Mouse (Mus musculus) retina, adult 2 months (tissue): Measurements from ENCODE around the gene Nfib.

Source experiments
- DNase-seq: peaks from one replicate; pipeline ENCODE4 v3.0.0-alpha.2; 2012; ENCODE audit warnings: low read depth, low spot score

The Nfib gene

DNA sequence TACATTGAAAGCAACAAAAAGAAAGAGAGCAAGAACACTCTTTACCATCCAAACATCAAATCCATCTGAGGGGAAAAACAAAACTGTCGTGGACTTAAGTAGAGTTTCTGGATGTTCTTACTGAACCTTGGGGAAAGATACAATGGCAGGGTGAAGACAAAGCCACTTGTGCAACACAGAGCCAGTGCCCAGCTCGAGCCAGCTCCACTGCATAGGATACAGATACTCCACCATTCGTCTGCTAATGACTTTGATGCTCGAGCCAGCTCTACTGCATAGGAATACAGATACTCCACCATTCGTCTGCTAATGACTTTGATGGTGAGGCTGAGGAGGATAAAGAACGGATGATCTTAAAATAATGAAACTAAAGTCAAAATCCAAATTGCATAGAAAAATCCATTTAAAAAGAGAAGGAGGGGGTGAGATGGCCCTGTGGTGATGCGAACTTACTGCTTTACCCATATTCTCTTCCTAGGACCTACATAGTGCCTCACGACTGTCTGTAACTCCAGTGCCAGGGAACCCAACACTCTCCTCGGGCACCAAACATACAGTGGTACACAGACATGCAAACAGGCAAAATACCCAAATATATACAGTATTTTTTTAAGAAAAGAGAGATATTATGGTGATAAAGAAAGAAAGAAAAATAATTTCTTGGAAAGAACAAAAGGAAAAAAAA is 337.3 kb downstream of the Nfib start:
- DNase-seq, result no peak

DNA sequence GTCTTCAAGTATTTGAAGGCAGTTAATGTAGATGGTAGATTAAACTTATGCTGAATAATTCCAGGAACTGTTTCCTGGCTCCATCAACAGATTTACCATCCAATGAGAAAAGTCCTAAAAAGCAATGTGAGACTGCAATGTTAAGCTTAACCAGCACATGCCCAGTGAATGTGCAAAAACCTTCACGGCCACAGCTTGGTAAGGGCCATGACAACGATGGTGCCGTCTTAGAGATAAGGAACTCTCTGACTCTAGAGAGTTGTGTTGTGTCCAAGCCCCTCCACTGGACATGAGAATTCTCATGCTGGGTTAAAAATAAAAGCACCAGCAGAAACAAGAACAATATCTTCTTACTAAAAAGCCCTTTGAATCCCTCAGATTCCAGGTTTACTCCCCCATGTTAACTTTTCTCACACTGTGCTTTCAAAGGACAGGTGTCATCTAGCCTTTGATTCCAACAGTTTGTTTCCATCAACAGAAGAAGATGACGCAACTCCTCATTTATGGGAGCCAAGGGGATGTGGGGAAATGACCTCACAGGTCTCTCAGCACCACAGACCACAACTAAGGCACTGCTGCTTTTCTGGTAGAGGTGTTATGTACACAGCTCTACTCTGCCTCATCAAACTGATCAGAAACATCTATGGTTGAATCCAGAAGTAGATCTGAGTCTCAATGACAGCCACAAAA is 340.7 kb downstream of the Nfib start:
- no peak for DNase-seq

DNA sequence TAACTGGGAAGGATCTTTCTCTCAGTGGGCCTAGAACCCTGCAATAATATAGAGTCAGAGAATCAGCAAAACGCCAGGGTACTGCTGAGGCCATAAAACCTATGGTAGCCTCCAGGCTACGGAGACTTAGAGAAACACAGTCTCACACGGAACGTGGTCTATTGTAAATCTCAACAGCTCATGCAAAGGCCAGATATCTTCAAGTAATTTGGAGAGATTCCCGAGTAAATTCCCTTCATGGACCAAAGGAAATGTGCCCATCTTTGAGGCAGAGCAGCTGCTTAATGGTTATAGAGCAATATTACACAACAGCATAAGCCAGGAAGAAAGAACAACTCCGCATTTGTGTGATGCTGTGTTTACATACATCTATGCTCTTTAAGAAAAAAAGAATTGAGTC is 341.6 kb downstream of the Nfib start:
- DNase-seq, result no peak

DNA sequence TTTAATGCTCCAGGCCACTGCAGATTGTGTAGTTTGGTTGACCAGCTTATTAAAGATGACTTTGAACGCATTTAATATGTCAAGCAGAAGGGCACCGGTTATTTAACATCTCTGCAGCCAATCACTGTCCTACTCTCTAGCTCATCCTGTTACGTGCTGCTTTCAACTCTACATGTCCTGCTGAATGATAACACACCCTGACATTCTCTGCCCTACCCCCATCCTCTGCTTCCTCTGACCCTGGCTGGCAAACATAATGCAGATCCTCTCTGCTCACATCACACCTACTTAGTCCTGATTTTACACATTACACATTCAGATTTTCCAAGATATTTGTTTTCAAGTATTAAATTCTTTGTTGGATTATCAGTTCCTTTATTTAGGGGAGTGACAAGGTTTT is 343.3 kb downstream of the Nfib start:
- no peak for DNase-seq

DNA sequence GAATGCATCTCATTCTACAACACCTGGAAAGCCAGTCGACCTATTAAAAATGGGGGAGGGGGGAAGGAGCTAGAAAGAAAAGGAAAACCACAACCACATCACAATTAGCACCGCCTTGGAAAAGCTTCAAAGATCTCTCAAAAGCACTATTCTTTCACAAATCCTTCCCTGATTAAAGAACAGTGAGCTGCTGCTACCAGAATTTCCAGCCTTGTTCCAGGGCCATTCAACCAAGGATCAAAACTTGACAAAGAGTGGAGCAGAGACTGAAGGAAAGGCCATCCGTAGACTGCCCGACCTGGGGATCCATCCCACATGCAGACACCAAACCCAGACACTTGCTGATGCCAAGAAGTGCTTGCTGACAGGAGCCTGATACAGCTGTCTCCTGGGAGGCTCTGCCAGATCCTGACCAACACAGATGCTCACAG is 345.5 kb downstream of the Nfib start:
- DNase-seq, result no peak

DNA sequence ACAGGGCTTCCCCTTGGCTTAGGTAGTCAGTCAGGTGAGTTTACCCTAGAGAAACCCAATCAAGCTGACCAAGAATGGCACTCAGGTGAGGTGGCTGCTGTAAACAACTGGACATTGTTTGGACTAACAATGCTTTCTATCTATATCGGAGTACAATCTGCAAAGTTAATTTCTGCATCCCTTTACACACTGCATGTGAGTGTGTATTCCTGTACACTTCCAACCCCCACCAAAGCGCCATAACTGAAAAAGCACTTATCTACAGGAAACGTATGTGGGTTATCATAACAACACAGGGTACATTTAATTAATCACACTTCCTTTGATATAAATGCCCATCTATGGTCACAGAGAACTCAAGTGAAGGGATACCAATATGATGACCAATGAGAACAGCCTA is 346.4 kb downstream of the Nfib start:
- DNase-seq, result no peak

GRCm38 (mm10) chr4:82349006-82349405 is 356.5 kb downstream of the Nfib start:
- no peak for DNase-seq

DNA sequence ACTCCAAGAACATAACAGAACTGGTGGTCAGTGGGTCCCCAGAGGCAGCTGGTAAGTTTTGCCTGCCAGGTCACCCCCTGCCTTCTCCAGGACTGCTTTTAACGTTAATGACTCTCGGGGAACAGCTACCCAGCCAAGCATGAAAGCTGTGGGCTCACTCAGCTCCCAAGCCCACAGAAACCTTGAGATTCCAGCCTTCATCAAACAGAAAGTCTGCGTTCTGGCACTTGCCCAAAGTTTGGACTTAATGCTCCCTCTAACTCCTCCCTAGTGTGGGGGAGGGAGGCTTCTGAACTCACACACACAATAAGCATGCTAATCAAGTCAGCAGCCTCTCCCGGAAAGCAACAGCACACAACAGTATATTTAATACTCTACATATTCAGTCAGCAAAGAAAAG is 360.8 kb downstream of the Nfib start:
- no peak for DNase-seq

GRCm38 (mm10) chr4:82344224-82344623 is 361.3 kb downstream of the Nfib start:
- DNase-seq, result no peak

- DNase-seq, result no peak
Observed at GRCm38 (mm10) chr4:82338930-82339329, 366.6 kb downstream of the Nfib start.

GRCm38 (mm10) chr4:82338481-82338880 is 367.1 kb downstream of the Nfib start:
- no peak for DNase-seq

DNA sequence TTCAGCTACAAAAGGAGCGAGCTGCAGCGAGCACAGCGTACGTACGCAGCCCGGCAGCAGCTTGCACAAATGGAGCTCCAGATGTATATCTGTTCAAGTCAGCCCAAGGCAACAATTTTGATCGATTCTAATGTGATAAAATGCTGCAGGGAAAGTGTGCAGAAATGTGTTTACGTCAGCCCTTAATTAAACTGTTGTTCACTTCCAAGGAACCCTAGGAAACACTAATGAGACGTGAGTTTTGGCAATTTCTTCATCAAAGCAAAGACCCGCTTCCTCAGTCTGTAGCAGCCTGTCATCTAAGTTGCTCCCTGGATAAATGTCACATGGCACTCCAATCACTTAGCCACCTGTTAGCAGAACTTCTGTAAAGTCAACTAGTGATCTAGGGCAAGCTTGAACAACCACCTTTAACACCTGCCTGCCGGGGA is 368.6 kb downstream of the Nfib start:
- DNase-seq, result no peak

- DNase-seq, result no peak
Observed at GRCm38 (mm10) chr4:82335266-82335865, 370.2 kb downstream of the Nfib start.

DNA sequence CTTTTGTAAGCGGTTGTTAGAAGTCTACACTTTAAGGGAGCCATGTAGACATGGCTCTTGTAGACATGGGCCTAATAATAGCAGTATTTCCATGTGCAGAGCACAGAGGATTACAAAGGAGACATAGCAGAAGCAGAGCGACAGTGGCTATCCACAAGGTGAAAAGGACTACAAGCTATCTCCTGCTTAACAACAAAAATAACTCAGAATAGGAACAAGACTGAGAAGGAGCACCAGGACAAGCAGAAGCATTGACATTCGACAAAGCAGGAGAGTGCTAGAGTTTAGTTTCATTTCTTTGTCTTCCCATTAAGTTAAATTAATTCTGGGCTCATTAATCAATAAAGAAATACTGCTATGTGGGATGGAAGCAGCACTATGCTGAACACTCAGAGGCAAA is 372.1 kb downstream of the Nfib start:
- no peak for DNase-seq

- no peak for DNase-seq
Observed at GRCm38 (mm10) chr4:82330095-82330494, 375.5 kb downstream of the Nfib start.

- no peak for DNase-seq
Observed at GRCm38 (mm10) chr4:82326140-82326529, 379.4 kb downstream of the Nfib start.

GRCm38 (mm10) chr4:82325409-82326139 is 380.0 kb downstream of the Nfib start:
- DNase-seq, result no peak

GRCm38 (mm10) chr4:82324977-82325376 is 380.6 kb downstream of the Nfib start:
- no peak for DNase-seq

DNA sequence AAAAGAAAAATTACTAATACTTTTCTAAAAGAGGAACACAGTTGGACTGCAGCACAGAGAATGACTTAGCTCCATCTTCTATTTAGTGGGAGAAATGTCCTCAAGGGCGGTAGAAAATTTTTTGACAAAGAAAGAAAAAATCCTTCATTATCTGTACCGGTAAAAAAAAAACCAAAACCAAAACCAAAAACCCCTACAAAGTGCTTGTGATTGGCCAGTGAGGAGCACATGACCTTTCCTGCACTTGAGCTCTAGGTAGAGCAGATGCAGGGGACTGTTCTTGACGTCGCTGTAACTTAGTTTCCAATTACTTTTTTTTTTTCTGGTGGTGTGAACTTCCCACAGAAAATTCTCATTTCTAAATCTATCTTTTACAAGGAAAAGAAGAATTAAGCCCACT is 384.5 kb downstream of the Nfib start:
- DNase-seq, result no peak

- DNase-seq, result no peak
Observed at GRCm38 (mm10) chr4:82319388-82319787, 386.2 kb downstream of the Nfib start.

- DNase-seq, result no peak
Observed at GRCm38 (mm10) chr4:82316168-82316567, 389.4 kb downstream of the Nfib start.

GRCm38 (mm10) chr4:82315710-82316109 is 389.8 kb downstream of the Nfib start:
- no peak for DNase-seq
